Mouse (Mus musculus) bone marrow, adult 2 months (tissue): Measurements from ENCODE around the gene Ubl5.

Experiments used
- CTCF ChIP-seq: fragments of 200-500 bp; IDR thresholded peaks from 2 replicates; pipeline ENCODE4 v1.5.1; 2011; ENCODE audit warnings: low read length, control low read depth; ENCODE audit not compliant: control insufficient read depth, insufficient read depth
- POLR2A ChIP-seq: fragments of 200-500 bp; IDR thresholded peaks from 2 replicates; pipeline ENCODE4 v1.6.1; 2011; ENCODE audit warnings: low read depth, mild to moderate bottlenecking, control low read depth, low read length, borderline replicate concordance; ENCODE audit not compliant: control insufficient read depth

DNA sequence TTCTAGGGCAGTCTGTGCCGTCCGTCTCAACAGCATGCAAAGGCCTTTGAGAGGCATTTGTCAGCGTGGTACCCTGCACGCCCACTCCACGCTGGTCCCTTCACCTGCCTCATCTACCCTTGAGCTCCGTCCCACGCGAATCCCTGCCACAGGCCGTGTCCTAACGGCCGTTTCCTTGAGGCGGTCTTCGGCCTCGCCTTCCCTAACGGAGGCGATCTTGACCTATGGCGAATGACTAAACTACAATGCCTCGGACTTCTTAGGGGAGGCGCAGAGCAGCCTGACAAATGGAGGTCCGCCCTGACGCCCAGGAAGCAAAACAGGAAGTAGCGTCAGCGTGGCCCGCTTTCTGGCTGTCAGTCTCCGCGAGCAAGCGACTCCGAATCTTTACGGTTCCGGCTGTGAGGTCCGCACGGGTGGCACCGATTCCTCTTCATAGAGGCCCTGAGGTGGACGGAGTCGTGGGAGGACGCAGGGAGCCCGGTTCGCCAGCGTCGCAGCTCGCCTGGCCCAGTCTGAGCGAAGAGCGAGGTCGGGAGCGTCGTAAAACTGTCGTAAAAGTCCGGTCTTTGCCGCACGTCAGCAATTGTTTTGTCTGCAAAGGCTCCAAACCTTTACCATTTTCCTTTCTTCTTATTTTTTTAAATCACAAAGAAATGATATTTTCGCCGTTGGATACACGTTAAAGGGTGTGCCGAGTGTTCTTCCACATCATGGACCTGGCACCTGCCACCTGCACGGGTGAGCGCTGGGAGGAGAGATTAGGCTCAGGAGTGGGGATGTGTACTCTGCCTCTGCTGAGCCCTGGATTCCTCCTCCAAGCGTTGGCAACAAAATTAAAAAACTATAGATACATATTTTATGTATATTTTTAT is 35.3 kb upstream of the Ubl5 start:
- no peak for TF ChIP-seq CTCF
- peak; percentile 66; the same call in 1 of the 2 replicates for TF ChIP-seq POLR2A
